In the genomic region with DNA sequence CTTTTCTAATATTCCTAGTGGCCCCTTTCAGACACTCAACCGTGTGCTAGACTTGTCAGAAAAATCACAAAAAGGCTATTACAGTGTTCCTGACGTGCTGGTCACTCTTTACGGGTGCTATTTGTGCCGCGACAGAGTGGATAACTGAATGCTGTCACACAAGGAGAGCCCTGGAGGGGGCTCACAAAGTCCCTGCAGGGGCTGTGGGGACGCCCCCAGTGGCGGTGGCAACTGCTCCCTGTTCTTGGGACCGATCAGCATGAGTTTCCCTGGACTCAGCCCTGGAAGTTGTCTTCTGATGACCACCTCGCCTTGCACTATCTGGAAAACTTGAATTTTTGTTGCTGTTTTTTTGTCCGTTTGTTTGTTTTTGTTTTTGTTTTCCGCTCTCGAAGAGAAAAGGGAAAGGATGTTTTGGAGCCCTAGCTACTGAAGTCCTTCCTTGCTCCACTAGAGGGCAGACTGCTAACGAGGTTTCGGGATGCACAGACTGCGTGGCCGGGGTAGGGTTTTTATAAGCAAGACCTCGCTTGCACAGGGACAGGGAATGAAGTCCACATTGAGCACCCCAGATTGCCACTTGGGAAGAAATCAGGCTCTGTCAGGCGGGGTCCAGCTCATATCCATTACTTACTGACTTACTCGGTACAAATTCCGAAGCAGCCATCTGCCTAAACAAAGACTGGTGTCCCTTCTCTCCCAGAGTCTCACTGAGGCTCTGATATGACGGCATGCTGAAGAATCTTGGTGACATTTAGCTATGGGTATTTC, we compare ENCODE assay signal across 8 mouse cellular contexts.
DNase-seq lines count a peak whose midpoint lies in the region; ATAC-seq and TF ChIP-seq lines count a peak whose summit lies in the region.

No protein-coding gene starts in this region.

- H3K27me3 ChIP-seq in heart, adult 2 months (ENCODE audit: control insufficient read depth, insufficient read depth, low read length), result peaks cover 2% of the 10 kb centered on the region; the same call in 1 of the 2 replicates
- no peaks in the 10 kb centered on the region for H3K27me3 ChIP-seq in kidney, adult 2 months (replicated peaks; ENCODE audit: control insufficient read depth, insufficient read depth, low read length)
- H3K27me3 ChIP-seq in limb, embryonic 13.5 days, result peaks cover 18% of the 10 kb centered on the region
- no peaks in the 10 kb centered on the region for H3K27me3 ChIP-seq in midbrain, embryonic 15.5 days (replicated peaks)
- H3K27me3 ChIP-seq in stomach, embryonic 15.5 days (replicated peaks), result 0 out of 2 replicates have a peak, but pooled peaks cover 7% of the 10 kb centered on the region

- peak overlapping the region; percentile 16; the same call in 1 of the 2 replicates for H3K4me3 ChIP-seq in heart, adult 2 months
- H3K4me3 ChIP-seq in kidney, adult 2 months (ENCODE audit: insufficient read depth, low read depth, low read length), result 0 out of 2 replicates have a peak overlapping the region, but pooled peaks have one; percentile 13
- H3K4me3 ChIP-seq in limb, embryonic 13.5 days, result peak overlapping the region; percentile 37
- peak overlapping the region; percentile 23 for H3K4me3 ChIP-seq in midbrain, embryonic 15.5 days
- peak overlapping the region; percentile 26 for H3K4me3 ChIP-seq in stomach, embryonic 15.5 days (replicated peaks)

- no peak for TF ChIP-seq POLR2A in heart, adult 2 months (IDR thresholded peaks at IDR 0.05; ENCODE audit: insufficient read depth, low read depth, low read length)
- TF ChIP-seq POLR2A in kidney, adult 2 months (IDR thresholded peaks at IDR 0.05; ENCODE audit: low read depth, low read length), result no peak

- peak; percentile 90 for TF ChIP-seq CTCF in heart, adult 2 months (IDR thresholded peaks at IDR 0.05)
- TF ChIP-seq CTCF in kidney, adult 2 months (conservative IDR thresholded peaks at IDR 0.05; ENCODE audit: insufficient read depth, insufficient read length, low read depth, low read length), result peak; percentile 81

- TF ChIP-seq EP300 in heart, adult 2 months (IDR thresholded peaks at IDR 0.05; ENCODE audit: insufficient read depth, low read depth, low read length), result peak; percentile 61; the same call in 1 of the 2 replicates

- H3K36me3 ChIP-seq in heart, adult 2 months (ENCODE audit: control insufficient read depth, insufficient read depth, low read length), result no peaks in the 10 kb centered on the region
- H3K36me3 ChIP-seq in kidney, adult 2 months (ENCODE audit: control insufficient read depth, insufficient read depth, low read length), result no peaks in the 10 kb centered on the region
- no peaks in the 10 kb centered on the region for H3K36me3 ChIP-seq in limb, embryonic 13.5 days
- H3K36me3 ChIP-seq in midbrain, embryonic 15.5 days (replicated peaks), result no peaks in the 10 kb centered on the region
- H3K36me3 ChIP-seq in stomach, embryonic 15.5 days, result no peaks in the 10 kb centered on the region

- intact Hi-C loops in heart, adult 2 months (cut with DNase I), result loop anchor here (5.0 kb wide), 1 partner anchor 34 kb away; no protein-coding TSS in a partner anchor

- ATAC-seq in limb, embryonic 13.5 days (ENCODE audit: low FRiP score, low read depth), result peak; percentile 81; the same call in 1 of the 2 replicates
- ATAC-seq in midbrain, embryonic 15.5 days (replicated peaks), result peak; percentile 88
- peak; percentile 56 for ATAC-seq in stomach, embryonic 15.5 days (ENCODE audit: insufficient read depth, low FRiP score, low read depth)

- no peaks in the 10 kb centered on the region for H3K9me3 ChIP-seq in limb, embryonic 13.5 days
- H3K9me3 ChIP-seq in midbrain, embryonic 15.5 days, result no peaks in the 10 kb centered on the region
- no peaks in the 10 kb centered on the region for H3K9me3 ChIP-seq in stomach, embryonic 15.5 days

- 12% methylated on average over 21 of the region's 21 CpGs for WGBS in heart, adult 2 months
- 8% methylated on average over 21 of the region's 21 CpGs for WGBS in kidney, adult 2 months
- WGBS in limb, embryonic 13.5 days, result 8% methylated on average over 21 of the region's 21 CpGs
- 4% methylated on average over 21 of the region's 21 CpGs for WGBS in midbrain, embryonic 15.5 days
- 6% methylated on average over 21 of the region's 21 CpGs for WGBS in stomach, embryonic 15.5 days

- DNase-seq in 416B (ENCODE audit: low read depth), result peak; percentile 69
- peak; percentile 76 for DNase-seq in adrenal gland, adult 2 months
- DNase-seq in embryo, embryonic 11.5 days (ENCODE audit: low read depth, low spot score), result peak; percentile 71
- peak; percentile 63 to 71 for DNase-seq in heart, adult 2 months
- DNase-seq in kidney, adult 2 months, result peak; percentile 61

- H3K9ac ChIP-seq in heart, adult 2 months (ENCODE audit: low read depth, low read length), result no peak overlapping the region
- H3K9ac ChIP-seq in limb, embryonic 13.5 days, result peak overlapping the region; percentile 63
- H3K9ac ChIP-seq in midbrain, embryonic 15.5 days, result peak overlapping the region; percentile 21; the same call in 1 of the 2 replicates
- no peak overlapping the region for H3K9ac ChIP-seq in stomach, embryonic 15.5 days

- no peak overlapping the region for H3K27ac ChIP-seq in heart, adult 2 months
- no peak overlapping the region for H3K27ac ChIP-seq in kidney, adult 2 months (ENCODE audit: insufficient read depth, low read depth, low read length)
- no peak overlapping the region for H3K27ac ChIP-seq in limb, embryonic 13.5 days
- H3K27ac ChIP-seq in midbrain, embryonic 15.5 days, result no peak overlapping the region
- H3K27ac ChIP-seq in stomach, embryonic 15.5 days, result no peak overlapping the region; the same call in 1 of the 2 replicates

- peak overlapping the region; percentile 65 for H3K4me2 ChIP-seq in limb, embryonic 13.5 days (replicated peaks)
- peak overlapping the region; percentile 48 for H3K4me2 ChIP-seq in midbrain, embryonic 15.5 days
- H3K4me2 ChIP-seq in stomach, embryonic 15.5 days, result peak overlapping the region; percentile 59

- H3K4me1 ChIP-seq in heart, adult 2 months (ENCODE audit: control insufficient read depth, insufficient read depth, low read length), result peaks cover 3% of the 10 kb centered on the region; the same call in 1 of the 2 replicates
- H3K4me1 ChIP-seq in kidney, adult 2 months (ENCODE audit: control insufficient read depth, insufficient read depth, low read length), result peaks cover 2% of the 10 kb centered on the region; the same call in 1 of the 2 replicates
- peaks cover 16% of the 10 kb centered on the region for H3K4me1 ChIP-seq in limb, embryonic 13.5 days
- H3K4me1 ChIP-seq in midbrain, embryonic 15.5 days, result peaks cover 3% of the 10 kb centered on the region; the same call in 1 of the 2 replicates
- H3K4me1 ChIP-seq in stomach, embryonic 15.5 days, result peaks cover 2% of the 10 kb centered on the region; the same call in 1 of the 2 replicates

- H3K79me2 ChIP-seq in heart, adult 2 months (replicated peaks; ENCODE audit: control insufficient read depth, insufficient read depth, low read length), result no peaks in the 10 kb centered on the region

Comparison
In these comparisons a context has a peak if more than half of its experiments do, and no peak if none do; other contexts are left out.
1. H3K9ac ChIP-seq: peak in limb, embryonic 13.5 days (single experiment) and midbrain, embryonic 15.5 days (single experiment); none in heart, adult 2 months (single experiment) and stomach, embryonic 15.5 days (single experiment).
2. Peak in every context shown above with its lines, with median percentiles within 50 percentile points of each other: DNase-seq, H3K4me3 ChIP-seq, ATAC-seq and H3K4me2 ChIP-seq.